Mouse (Mus musculus) heart, postnatal 0 days (tissue): Measurements from ENCODE around the gene Klrb1c. TPM values are rescaled to one million over a fixed set of nuclear protein-coding genes. Genes with fewer than 3 reads are reported as not detected.
"Not testable (repeated sequence)": the region's sequence is repeated elsewhere in the genome, so short reads cannot be mapped to it uniquely, and the experiment has no call there.

ENCODE experiments used
- ATAC-seq: fragments of 200-750 bp; cut with Nextera tagmentation; 2 replicates; pipeline ENCODE4 v1.8.0; 2017; ENCODE audit warnings: low read depth, moderate number of reproducible peaks, moderate library complexity; ENCODE audit not compliant: insufficient read depth
- DNase-seq: peaks from one replicate; pipeline ENCODE4 v3.0.0-alpha.2; 2016; ENCODE audit warnings: low spot score
- H3K27ac ChIP-seq: fragments of 300-500 bp; sonication (generic); 2 replicates; pipeline ENCODE4 v1.5.1; 2014; ENCODE audit warnings: low read depth, mild to moderate bottlenecking
- H3K27me3 ChIP-seq: fragments of 300-500 bp; sonication (generic); 2 replicates; pipeline ENCODE4 v1.6.1; 2014; ENCODE audit warnings: low read length, mixed read lengths; ENCODE audit not compliant: control insufficient read depth, insufficient read depth
- H3K36me3 ChIP-seq: fragments of 300-500 bp; sonication (generic); replicated peaks from 2 replicates; pipeline ENCODE4 v1.6.1; 2014; ENCODE audit warnings: low read length, mixed read lengths; ENCODE audit not compliant: control insufficient read depth, insufficient read depth
- H3K4me1 ChIP-seq: fragments of 300-500 bp; sonication (generic); 2 replicates; pipeline ENCODE4 v1.6.1; 2014; ENCODE audit warnings: antibody characterized with exemption; ENCODE audit not compliant: control insufficient read depth, insufficient read depth
- H3K4me2 ChIP-seq: fragments of 300-500 bp; sonication (generic); 2 replicates; pipeline ENCODE4 v1.6.1; 2014; ENCODE audit warnings: low read depth, mild to moderate bottlenecking, low read length, moderate library complexity
- H3K4me3 ChIP-seq: fragments of 300-500 bp; sonication (generic); 2 replicates; pipeline ENCODE4 v1.5.1; 2014; ENCODE audit warnings: low read depth, low read length
- H3K9ac ChIP-seq: fragments of 300-500 bp; sonication (generic); replicated peaks from 2 replicates; pipeline ENCODE4 v1.6.1; 2014; ENCODE audit warnings: low read depth, low read length, mixed read lengths
- H3K9me3 ChIP-seq: fragments of 300-500 bp; sonication (generic); replicated peaks from 2 replicates; pipeline ENCODE4 v1.6.1; 2016; ENCODE audit warnings: low read length; ENCODE audit not compliant: control insufficient read depth
- CTCF ChIP-seq: IDR thresholded peaks from 2 replicates; pipeline ENCODE4 v1.5.1; 2016; ENCODE audit warnings: antibody characterized with exemption, control low read depth, low read depth
- EP300 ChIP-seq: IDR thresholded peaks from 2 replicates; pipeline ENCODE4 v1.6.1; 2016; ENCODE audit warnings: antibody characterized with exemption, low read depth
- WGBS: fragments of 180-500 bp; shearing (Covaris S2); extraction: QIAGEN DNeasy Blood & Tissue Kit; methylation state at CpG from one replicate; pipeline ENCODE4 v1.1.7; 2014; 5-methylcytosine and 5-hydroxymethylcytosine counted together
- polyA plus RNA-seq: library from polyadenylated mRNA; unstranded; fragments of >200 nt; fragmentation: Nextera tagmentation; extraction: Ambion mirVana; gene quantifications from 2 replicates; pipeline ENCODE4 v1.2.1, GENCODE M21; 2015
- total RNA-seq: library from RNA; depleted of rRNA; stranded (reverse); fragments of >200 nt; gene quantifications from 2 replicates; pipeline ENCODE4 v1.2.3, GENCODE M21; 2014; ENCODE audit warnings: low replicate concordance

Gene Klrb1c
- total and polyA plus RNA-seq, 2 experiments from 2014 or later, result not detected

- Histone ChIP-seq H3K27ac (no peak overlapping the region), H3K4me3 (no peak overlapping the region), H3K9me3 (no peaks in the 10 kb centered on the region), H3K4me2 (no peak overlapping the region), H3K36me3 (no peaks in the 10 kb centered on the region), H3K9ac (no peak overlapping the region), H3K27me3 (no peaks in the 10 kb centered on the region), H3K4me1 (no peaks in the 10 kb centered on the region)
- ATAC-seq (no peak), DNase-seq (no peak)
- 70% methylated on average over 3 of the region's 3 CpGs for WGBS
- peak; percentile 5; the same call in 1 of the 2 replicates for TF ChIP-seq CTCF
- no peak for TF ChIP-seq EP300
Observed at GRCm38 (mm10) chr6:128807021-128807420, 18.0 kb upstream of the Klrb1c start.

GRCm38 (mm10) chr6:128804823-128805640, 16.0 kb upstream of the Klrb1c start:
- H3K36me3 ChIP-seq, ATAC-seq, H3K9me3 ChIP-seq, H3K4me2 ChIP-seq, H3K9ac ChIP-seq, H3K27me3 ChIP-seq, H3K4me1 ChIP-seq, H3K4me3 ChIP-seq, H3K27ac ChIP-seq: not testable (repeated sequence)
- peak; percentile 65 for DNase-seq
- 61% methylated on average over 7 of the region's 7 CpGs for WGBS
- TF ChIP-seq CTCF, result peak; percentile 65

DNA sequence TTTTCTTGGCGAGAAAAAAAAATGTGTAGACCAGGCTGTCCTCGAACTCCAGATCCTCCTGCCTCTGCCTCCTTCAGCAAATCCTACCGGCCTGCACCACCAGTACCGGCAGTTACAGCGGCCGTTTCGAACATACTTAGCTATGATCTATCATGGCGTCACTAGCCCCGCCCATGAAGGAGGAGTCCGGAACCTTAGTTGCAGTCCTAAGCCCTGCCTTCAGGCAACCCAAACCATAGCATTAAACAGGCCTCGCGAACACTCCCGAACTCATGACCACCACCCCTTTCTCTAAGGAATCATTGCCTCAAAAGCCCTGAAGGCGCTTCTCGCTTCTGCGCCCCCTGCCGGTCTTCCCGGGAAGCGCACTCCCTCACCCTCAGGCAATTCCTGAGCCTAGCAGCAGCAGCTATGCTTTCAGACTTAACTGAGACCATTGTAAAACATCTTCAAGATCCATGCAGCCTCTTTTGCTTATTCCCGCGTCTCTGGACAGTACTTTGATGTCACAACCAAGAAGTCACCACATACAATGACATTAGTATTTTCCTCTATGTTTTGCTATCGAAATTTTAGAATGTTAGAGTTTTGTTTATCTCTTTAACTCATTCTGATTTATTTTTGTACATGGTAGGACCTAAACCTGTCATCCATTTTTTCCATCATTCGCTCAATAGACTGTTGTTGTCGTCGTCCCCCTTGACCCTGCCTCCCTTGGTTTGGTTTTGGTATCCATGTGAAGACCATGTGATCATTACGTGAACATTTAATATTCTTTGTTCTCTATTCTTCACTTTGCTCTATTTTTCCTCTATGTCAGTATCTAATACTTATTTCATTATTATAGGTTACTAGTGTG, 14.2 kb upstream of the Klrb1c start:
- WGBS, result 6% methylated on average over 26 of the region's 26 CpGs
- Histone ChIP-seq H3K27me3 (no peaks in the 10 kb centered on the region), H3K36me3 (no peaks in the 10 kb centered on the region), H3K9ac (no peak overlapping the region), H3K4me1 (peaks cover 4% of the 10 kb centered on the region; the same call in 1 of the 2 replicates), H3K27ac (no peak overlapping the region), H3K9me3 (no peaks in the 10 kb centered on the region), H3K4me2 (peak overlapping the region; percentile 66), H3K4me3 (peak overlapping the region; percentile 43)
- DNase-seq (peak; percentile 98), ATAC-seq (peak; percentile 94)
- TF ChIP-seq EP300 (peak; percentile 84; the same call in 1 of the 2 replicates), CTCF (peak; percentile 100)

DNA sequence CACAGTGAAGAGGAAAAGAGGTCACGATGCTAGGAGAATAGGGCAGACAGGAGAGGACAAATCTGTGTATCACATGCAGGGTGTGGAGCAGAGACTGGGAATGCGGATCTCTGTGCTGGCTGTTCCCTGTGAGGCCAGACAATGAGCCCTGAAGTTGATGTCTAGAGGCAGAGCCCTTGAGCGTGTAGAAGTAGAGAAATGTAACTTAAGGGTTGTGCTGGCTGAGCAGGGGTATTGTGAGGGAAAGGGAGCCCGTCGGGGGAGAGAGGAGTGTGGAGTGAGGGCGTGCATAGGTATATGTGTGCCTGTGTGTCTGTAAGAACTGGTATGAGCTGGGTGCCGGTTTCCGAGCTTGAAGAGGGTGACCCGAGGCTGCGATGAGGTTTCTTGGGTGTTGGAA, 13.5 kb upstream of the Klrb1c start:
- Histone ChIP-seq H3K27ac (peak overlapping the region; percentile 55), H3K4me1 (peaks cover 4% of the 10 kb centered on the region; the same call in 1 of the 2 replicates), H3K4me3 (peak overlapping the region; percentile 43), H3K36me3 (no peaks in the 10 kb centered on the region), H3K9ac (no peak overlapping the region), H3K27me3 (no peaks in the 10 kb centered on the region), H3K4me2 (peak overlapping the region; percentile 66), H3K9me3 (no peaks in the 10 kb centered on the region)
- ATAC-seq (peak; percentile 24; the same call in 1 of the 2 replicates), DNase-seq (no peak)
- 11% methylated on average over 10 of the region's 10 CpGs for WGBS
- TF ChIP-seq CTCF, result no peak
- no peak for TF ChIP-seq EP300

DNA sequence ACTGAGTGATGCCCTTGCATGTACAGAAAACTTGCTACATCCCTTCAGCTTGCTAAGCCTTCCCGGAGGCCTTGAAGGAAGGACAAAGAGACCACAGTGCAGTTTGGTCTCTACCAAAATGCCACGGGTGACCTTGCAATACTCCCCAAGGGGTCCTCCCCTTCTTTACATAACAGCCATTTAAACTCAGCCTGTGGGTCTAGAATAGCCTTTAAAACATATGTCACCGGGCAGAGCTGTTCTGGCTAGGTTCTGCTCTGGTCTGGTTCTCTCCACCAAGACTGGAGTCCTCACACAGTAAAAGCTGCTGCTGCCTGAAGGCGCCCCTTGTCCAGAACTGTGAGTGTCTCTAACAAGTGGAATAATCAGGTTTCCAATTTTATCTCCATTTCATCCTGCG, 11.7 kb upstream of the Klrb1c start:
- not testable (repeated sequence) for H3K27ac ChIP-seq, DNase-seq, ATAC-seq, H3K27me3 ChIP-seq, H3K9ac ChIP-seq, H3K4me1 ChIP-seq, H3K4me2 ChIP-seq, H3K4me3 ChIP-seq, H3K36me3 ChIP-seq, H3K9me3 ChIP-seq
- WGBS, result 82% methylated on average over 5 of the region's 5 CpGs
